Comparison of ENCODE assay signal across 21 mouse cellular contexts in genomic region chr13:102566846-102567572, GRCm38 (mm10).
"Had no signal": no experiment of that assay in that cellular context is flagged by ENCODE, and none has a peak within 500 bp of the region (broad histone marks: within the 10 kb centered on the region; RNA-seq: fewer than 3 reads in every experiment).

No protein-coding gene starts in this region.

- ATAC-seq: liver, embryonic 12.5 days; midbrain, embryonic 13.5 days had no signal

- H3K4me1 ChIP-seq: limb, embryonic 10.5 days; limb, embryonic 13.5 days; liver, embryonic 12.5 days; liver, embryonic 15.5 days; lung, embryonic 15.5 days; megakaryocyte, embryonic 14.5 days; midbrain, embryonic 10.5 days; midbrain, embryonic 13.5 days; neural tube, embryonic 12.5 days; neural tube, embryonic 15.5 days had no signal

- H3K9ac ChIP-seq: limb, embryonic 13.5 days; liver, embryonic 12.5 days; liver, embryonic 15.5 days; lung, embryonic 15.5 days; midbrain, embryonic 13.5 days; neural tube, embryonic 12.5 days; neural tube, embryonic 15.5 days had no signal

- H3K36me3 ChIP-seq: limb, embryonic 10.5 days; limb, embryonic 13.5 days; liver, embryonic 12.5 days; liver, embryonic 15.5 days; lung, embryonic 15.5 days; midbrain, embryonic 10.5 days; midbrain, embryonic 13.5 days; neural tube, embryonic 12.5 days; neural tube, embryonic 15.5 days had no signal

- H3K4me3 ChIP-seq: layer of hippocampus, adult 2 months; limb, embryonic 10.5 days; limb, embryonic 13.5 days; liver, embryonic 12.5 days; liver, embryonic 15.5 days; lung, embryonic 15.5 days; megakaryocyte, embryonic 14.5 days; midbrain, embryonic 10.5 days; midbrain, embryonic 13.5 days; neural tube, embryonic 12.5 days; neural tube, embryonic 15.5 days had no signal

- H3K27me3 ChIP-seq: liver, embryonic 12.5 days; liver, embryonic 15.5 days; lung, embryonic 15.5 days; midbrain, embryonic 13.5 days; neural tube, embryonic 12.5 days; neural tube, embryonic 15.5 days had no signal

- H3K9me3 ChIP-seq: limb, embryonic 10.5 days; limb, embryonic 13.5 days; liver, embryonic 12.5 days; liver, embryonic 15.5 days; lung, embryonic 15.5 days; megakaryocyte, embryonic 14.5 days; midbrain, embryonic 10.5 days; midbrain, embryonic 13.5 days; neural tube, embryonic 12.5 days; neural tube, embryonic 15.5 days had no signal

- DNase-seq: kidney, adult 9 months; kidney, postnatal 25 days; layer of hippocampus, adult 9-11 months; liver; lung, adult 18-20 months; lung, postnatal 10 days; lung, postnatal 36 days; thymus, adult 18-20 months; thymus, postnatal 36 days had no signal

- H3K27ac ChIP-seq: kidney, postnatal 0 days; layer of hippocampus, adult 2 months; limb, embryonic 10.5 days; limb, embryonic 13.5 days; liver, embryonic 12.5 days; liver, embryonic 15.5 days; lung, embryonic 15.5 days; midbrain, embryonic 10.5 days; midbrain, embryonic 13.5 days; neural tube, embryonic 12.5 days; neural tube, embryonic 15.5 days had no signal

- H3K4me2 ChIP-seq: limb, embryonic 13.5 days; liver, embryonic 12.5 days; liver, embryonic 15.5 days; lung, embryonic 15.5 days; midbrain, embryonic 13.5 days; neural tube, embryonic 12.5 days; neural tube, embryonic 15.5 days had no signal
